Mouse (Mus musculus): ENCODE data around the gene Unk.
A peak's percentile ranks its signal among the peaks of the same experiment; 100 is the strongest.

Gene Unk

DNA sequence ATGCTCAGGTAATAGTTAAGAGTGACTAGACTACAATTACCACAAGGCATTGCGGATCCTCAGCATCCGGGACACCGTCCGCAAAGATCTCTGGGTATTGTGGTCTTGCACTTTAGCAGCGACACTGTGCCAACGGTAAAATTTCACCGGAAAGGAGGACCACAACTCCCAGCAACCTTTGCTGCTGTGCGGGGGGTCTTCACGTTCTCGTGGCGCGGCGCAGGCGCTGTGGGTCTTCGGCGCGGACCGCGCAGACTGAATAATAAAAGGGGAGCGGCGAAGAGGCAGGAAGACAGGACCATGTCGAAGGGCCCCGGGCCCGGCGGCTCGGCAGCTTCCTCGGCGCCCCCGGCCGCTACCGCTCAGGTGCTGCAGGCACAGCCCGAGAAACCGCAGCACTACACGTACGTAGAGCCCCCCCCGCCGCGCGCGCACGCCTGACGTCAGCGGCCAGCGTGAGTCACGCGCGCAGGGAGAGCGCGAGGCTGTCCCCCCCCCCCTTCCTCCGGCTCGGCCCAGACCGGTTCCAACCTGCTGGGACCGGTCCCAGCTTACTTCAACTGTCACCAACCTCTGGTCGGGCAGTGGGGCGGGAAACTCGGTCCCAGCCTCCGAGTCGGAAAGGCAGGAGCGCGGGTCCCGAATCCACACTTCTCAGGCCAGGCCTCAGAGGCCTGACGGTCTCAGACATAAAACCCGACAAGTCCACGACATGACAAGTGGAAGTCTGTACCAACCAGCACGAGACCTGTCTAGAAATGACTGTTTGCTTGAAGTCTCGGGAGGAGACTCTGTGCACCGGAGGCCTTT lies at the start of gene Unk:
Gene Unk (plus strand): TSS at position 235 of the 810 bp plus-strand sequence.
- peak; percentile 87 for DNase-seq (ENCODE audit: extremely low read depth, low read depth, low spot score)

DNA sequence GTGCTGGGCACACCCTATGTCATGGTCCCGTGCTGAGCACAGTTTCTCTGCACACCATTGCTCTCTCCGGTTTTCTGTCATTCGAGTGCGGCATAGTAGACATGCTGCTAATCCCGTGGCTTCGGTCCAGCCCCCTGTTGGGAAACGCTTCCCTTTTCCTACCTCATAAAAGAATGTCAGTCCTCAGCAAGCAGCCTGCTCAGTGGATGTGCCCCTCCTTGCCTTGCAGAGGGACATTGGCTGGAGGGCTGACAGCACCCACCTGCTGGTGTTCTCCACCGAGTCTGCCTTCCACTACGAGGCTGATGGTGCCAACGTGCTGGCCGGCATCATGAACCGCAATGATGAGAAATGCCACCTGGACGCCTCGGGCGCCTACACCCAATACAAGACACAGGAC lies 47.6 kb upstream of the Unk start:
- no peak for DNase-seq (ENCODE audit: extremely low read depth, low read depth, low spot score)

DNA sequence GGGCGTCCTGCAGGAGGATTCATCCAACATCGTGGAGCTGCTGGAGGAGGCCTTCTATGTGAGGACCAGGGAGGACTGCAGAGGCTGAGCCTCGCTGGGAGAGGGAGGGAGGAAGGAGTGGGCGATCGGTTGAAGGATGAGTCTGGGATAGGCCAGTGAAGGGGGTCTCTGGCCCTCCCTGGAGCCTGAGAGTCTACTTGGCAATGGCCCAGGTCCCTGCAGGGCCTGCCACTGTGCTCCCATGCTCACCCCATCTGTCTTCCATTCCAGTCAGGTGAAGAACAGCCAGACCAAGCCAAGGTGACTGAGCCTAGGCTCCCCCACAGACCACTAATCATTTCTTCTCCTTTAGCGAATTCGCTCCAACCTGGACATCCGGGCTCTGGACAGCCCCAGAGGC lies 46.8 kb upstream of the Unk start:
- no peak for DNase-seq (ENCODE audit: extremely low read depth, low read depth, low spot score)

DNA sequence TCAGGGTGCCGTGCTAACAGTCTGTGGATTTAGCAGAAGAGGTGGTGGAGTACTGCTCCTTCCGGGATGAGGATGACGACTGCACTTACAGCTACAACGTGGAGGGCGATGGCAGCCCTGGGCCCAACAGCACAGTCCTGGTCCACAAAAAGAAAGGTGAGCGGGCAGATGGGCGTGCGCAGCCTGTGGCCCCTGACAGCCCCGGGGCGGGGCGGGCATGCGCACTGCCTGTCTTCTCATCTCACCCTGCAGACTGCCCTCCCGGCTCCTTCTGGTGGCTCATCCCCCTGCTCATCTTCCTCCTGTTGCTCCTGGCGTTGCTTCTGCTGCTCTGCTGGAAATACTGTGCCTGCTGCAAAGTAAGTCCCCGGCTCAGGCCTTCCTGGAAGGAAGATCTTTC lies 40.4 kb upstream of the Unk start:
- DNase-seq (ENCODE audit: extremely low read depth, low read depth, low spot score): no peak

DNA sequence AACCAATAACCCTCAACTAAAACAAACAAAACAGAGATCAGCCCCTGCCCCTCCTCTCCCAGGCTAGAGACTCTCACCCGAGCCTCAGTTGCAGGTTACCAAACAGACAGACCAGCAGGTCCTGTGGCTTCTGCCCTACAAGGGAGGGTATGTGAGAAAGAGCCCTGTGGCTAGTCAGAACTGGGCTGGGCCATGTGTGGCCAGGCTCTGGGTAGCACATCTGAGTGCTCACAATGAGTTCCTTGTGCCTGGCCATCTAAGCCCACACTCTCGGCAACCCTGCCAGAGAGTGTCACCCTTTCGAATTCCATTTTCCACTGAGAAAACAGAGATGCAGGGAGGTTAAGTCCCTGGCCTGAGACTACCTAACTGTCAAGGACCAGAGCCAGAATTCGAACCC lies 38.0 kb upstream of the Unk start:
- no peak for DNase-seq (ENCODE audit: extremely low read depth, low read depth, low spot score)

DNA sequence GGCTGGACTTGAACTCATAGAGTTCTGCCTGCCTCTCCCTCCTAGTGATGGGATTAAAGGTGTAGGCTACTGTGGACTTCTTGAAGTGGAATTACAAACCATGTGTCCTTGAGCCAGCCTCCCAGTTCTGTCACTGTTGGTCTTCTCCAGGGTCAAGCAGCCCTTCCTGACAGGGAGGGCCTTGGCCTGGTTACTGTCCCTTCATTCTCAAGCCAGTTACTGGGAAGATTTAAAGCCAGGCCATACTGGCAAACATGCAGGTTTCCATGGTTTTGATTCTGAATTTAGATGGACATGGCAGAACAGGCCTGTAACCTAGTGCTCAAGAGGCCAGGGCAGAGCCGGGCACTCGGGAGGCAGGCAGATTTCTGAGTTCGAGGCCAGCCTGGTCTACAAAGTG lies 34.9 kb upstream of the Unk start:
- no peak for DNase-seq (ENCODE audit: extremely low read depth, low read depth, low spot score)

DNA sequence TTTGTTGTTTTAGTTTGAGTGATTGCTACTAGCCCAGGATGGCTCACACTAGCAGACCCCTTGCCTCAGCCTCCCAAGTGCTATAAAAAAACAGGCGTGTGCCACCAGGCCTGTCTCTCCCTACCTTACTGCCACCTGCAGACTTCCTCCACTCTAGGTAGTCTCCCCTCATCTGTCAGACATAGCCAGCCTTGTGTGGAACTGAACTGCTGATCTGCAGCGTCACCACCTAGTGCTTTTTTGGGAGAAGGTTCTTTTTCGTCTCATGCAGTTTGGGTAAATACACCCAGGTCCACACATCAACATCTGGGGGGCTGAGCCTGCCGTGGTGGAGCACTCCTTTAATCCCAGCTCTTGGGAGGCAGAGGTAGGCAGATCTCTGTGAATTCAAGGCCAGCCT lies 33.1 kb upstream of the Unk start:
- no peak for DNase-seq (ENCODE audit: extremely low read depth, low read depth, low spot score)

DNA sequence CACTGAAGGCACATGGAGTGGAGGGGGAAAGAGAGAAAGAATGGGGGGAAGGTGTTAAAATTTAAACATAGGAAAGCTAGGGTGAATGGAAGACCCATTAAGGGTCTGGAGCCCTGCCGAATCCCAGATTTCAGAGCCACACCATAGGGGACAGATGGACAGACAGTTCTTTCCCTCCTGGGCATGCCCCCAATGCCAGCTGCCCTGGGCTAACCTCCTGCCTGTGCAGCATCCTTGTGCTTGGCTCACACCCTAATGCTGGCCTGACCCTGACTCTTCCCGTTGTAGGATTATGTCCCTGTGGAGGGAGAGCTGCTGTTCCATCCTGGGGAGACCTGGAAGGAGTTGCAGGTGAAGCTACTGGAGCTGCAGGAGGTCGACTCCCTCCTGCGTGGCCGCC lies 32.5 kb upstream of the Unk start:
- DNase-seq (ENCODE audit: extremely low read depth, low read depth, low spot score): no peak

DNA sequence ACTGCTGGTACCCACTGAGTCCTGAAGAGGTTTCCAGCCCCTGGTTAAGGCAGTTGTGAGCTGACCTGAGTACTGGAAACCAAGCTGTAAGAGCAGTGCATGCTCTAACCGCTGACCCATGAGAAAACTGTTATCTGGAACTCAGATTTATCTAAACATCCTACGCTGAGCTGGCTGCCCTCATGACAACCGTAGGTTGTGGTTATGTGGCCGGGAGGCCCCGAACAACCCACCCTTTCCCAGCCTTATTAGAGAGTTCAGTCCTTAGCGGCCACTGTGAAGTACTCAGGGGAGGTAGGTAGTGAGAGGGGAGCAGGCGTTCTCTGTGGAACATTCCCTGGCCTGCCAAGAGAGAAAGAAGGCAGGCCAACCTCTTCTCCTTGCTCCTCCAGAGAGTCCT lies 31.1 kb upstream of the Unk start:
- no peak for DNase-seq (ENCODE audit: extremely low read depth, low read depth, low spot score)

DNA sequence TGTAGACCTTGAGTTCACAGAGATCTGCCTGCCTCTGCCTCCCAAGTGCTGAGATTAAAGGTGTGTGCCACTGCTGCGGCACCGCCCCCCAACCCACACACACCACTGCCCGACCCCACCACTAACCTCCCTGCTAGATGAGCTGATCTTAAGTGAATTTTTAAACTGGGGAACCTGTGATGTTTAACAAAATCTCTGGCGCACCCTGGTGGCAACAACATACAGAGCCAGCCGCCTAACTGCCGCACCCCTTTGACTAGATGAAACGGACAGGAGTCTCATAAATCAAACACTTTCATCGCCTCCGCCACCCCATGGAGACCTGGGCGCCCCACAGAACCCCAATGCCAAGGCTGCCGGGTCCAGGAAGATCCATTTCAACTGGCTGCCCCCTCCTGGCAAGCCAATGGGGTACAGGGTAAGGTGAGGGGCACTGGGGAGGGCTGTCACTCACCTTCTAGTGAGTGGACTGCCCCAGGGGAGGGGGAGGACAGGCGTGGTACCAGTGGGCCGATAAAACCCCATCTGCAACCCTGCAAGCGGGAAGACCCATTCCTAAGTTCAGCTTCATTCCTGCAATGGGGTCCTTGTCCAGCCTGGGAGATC lies 30.5 kb upstream of the Unk start:
- no peak for DNase-seq (ENCODE audit: extremely low read depth, low read depth, low spot score)

DNA sequence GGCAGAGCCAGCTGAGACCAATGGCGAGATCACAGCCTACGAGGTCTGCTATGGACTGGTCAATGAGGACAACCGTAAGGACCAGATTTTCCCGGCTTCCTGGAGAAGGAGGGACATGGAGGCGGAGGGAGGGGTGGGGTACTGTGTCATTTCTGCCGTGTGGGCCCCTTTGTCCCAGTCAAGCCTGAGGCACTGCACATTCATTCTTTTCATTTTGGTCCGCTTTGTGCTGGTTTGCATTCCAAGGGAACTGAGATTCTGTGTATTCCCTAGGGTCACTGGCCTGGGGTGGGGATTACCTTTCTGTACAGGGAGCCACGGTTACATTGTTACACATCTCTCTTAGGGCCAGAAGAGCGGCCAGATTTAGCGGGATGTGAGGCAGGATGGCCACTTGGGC lies 29.5 kb upstream of the Unk start:
- DNase-seq (ENCODE audit: extremely low read depth, low read depth, low spot score): no peak

DNA sequence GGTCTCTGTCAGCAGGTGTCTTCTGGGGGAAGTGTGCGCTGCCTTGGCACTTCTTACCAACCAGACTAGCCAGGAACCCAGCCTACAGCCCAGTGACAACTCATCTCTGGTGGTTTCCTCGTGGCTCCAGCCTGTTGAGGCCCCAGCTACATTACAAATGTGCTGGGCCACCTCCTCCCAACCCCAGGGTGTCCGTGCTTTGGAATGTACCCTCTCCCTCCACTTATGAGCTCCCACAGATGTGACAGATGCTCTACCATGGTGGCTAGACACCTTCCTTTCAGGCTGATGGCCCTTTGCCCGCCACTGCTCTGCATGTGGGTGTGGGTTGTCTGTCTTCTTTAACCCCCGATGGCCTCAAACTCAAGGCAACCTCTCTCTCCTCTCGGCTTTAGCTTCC lies 28.4 kb upstream of the Unk start:
- DNase-seq (ENCODE audit: extremely low read depth, low read depth, low spot score): no peak

DNA sequence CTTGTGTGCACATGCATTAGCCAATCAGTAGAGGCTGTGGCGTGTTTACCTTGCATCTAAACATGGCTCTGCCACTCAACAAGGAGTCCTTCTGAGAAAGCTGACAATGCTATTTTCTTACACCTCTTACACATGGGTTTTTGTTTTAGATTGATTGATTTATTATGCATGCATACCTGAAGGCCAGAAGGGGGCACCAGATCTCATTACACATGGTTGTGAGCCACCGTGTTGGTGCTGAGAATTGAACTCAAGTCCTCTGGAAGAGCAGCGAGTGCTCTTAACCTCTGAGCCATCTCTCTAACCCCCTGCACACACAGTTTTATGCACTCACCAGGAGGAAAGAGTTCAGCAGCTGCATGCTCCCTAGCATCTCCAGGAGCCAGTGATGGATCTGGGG lies 27.2 kb upstream of the Unk start:
- no peak for DNase-seq (ENCODE audit: extremely low read depth, low read depth, low spot score)

DNA sequence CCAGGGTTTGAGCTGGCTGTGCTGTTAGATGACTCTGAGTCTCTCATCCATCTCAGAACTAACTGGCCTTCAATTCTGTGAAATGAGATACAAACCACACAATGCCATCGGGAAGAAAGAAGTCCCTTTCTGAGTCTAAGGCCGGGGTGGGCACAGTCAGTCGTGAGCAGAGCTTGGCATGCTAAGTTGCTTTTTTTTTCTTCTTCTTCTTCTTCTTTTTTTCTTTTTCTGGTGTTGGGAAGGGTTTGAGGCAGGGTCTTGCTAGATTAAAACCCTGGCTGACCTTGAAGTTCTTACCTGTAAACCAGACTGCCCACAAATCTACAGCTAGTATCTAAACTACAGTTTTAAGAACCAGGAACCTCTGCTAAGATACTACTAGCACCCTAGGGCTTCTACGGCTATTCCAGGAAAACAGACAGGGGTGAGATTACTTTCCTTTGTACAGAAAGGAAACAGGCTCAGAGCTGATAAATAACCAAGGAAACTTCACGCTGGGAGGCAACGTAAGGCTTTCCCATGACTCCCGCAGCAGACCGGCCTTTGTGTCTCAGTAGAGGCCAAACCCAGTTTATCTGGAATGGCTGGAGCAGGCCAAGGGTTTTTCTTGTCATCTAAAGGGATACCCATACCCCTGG lies 25.8 kb upstream of the Unk start:
- no peak for DNase-seq (ENCODE audit: extremely low read depth, low read depth, low spot score)

DNA sequence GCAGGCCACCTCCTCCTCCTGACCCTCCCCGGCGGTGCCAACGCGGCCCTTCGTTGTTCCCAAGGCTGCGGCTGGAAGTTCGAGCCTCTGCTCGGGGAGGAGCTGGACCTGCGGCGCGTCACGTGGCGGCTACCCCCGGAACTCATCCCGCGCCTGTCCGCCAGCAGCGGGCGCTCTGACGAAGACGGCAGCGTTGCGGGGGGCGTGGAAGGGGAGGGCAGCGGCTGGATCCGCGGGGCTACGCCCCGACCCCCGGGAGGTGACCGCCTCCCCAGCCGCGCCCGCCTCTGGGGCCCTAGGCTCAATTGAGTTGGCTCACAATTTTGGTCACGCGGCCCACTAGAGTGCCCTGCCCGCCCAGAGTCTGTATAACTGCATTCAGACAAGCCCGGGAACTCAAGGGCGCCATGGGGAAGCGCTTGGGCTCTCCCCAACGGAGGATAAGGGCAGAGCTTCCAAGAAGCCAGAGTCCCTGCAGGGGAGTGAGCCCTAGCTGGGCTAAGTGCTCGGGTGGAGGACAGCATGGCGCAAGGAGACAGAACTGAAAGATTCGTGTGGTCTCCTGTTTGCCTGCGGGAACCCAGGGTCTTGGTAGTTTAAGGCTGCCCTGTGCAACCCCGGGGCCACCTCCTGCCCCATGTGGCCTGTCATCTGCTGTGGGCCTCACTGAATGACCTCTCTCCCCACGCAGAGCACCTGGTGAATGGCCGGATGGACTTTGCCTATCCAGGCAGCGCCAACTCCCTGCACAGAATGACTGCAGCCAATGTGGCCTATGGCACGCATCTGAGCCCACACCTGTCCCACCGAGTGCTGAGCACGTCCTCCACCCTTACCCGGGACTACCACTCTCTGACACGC lies 25.1 kb upstream of the Unk start:
- no peak for DNase-seq (ENCODE audit: extremely low read depth, low read depth, low spot score)

DNA sequence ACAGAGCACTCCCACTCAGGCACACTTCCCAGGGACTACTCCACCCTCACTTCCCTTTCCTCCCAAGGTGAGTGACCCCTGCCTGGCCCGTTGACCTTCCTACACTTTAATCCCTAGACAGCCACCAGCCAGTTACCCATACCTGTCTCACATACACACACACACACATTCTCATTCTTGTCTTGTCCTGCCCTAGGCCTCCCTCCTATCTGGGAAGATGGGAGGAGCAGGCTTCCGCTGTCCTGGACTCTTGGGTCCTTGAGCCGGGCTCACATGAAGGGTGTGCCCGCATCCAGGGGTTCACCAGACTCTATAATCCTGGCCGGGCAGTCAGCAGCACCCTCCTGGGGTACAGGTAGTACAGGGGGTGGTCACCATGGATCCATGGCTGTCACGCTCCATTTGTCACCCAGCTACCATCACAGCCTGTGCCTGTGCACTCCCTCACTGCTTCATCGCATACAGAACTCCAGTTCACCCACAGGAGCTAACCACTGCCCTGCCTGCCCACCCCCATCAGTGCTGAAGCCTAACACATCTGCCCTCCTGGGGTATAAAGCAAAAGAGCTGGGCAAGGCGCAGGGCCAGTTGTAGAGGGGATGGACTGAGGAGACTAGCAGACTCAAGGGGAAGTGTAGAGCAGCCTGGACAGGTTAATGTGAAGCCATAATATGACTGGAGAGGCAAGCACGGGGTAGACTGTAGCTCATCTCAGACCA lies 24.3 kb upstream of the Unk start:
- no peak for DNase-seq (ENCODE audit: extremely low read depth, low read depth, low spot score)

DNA sequence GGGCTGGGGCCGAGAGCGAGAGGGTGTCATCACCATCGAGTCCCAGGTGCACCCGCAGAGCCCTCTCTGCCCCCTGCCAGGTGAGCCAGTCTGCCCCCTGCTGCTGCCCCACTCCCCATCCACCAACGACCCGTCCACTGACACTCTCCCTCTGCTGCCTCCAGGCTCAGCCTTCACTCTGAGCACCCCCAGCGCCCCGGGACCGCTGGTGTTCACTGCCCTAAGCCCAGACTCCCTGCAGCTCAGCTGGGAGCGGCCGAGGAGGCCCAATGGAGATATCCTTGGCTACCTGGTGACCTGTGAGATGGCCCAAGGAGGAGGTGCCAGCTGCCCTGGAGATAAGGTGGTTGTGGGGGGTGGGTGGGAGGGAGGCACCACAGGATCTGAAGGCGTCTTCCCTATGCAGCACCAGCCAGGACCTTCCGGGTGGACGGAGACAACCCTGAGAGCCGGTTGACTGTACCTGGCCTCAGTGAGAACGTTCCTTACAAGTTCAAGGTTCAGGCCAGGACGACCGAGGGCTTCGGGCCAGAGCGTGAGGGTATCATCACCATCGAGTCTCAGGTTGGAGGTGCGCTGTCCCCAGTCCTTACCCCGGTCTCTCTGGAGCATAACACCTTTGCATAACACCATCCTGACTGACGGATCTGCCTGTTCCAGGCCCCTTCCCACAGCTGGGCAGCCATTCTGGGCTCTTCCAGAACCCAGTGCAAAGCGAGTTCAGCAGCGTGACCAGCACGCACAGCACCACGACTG lies 22.8 kb upstream of the Unk start:
- DNase-seq (ENCODE audit: extremely low read depth, low read depth, low spot score): no peak

DNA sequence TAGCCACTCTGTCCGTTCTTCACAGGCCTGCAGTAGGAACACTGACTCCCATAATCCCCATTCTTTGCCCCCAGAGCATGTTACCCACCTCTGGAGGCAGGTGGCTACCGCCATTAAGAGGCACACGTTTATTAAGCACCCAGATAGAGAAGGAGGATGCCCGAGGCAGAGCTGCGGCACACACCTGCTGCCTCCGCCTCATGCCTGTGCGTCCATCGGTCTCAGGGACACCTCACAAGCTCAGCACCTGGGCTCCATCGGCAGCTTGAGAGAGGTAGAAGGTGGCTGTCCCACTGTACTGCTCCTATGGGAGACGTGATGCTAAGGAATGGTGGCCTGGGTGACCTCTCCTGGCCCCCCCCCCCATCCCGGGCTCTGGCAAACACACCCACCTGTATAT lies 21.7 kb upstream of the Unk start:
- no peak for DNase-seq (ENCODE audit: extremely low read depth, low read depth, low spot score)

DNA sequence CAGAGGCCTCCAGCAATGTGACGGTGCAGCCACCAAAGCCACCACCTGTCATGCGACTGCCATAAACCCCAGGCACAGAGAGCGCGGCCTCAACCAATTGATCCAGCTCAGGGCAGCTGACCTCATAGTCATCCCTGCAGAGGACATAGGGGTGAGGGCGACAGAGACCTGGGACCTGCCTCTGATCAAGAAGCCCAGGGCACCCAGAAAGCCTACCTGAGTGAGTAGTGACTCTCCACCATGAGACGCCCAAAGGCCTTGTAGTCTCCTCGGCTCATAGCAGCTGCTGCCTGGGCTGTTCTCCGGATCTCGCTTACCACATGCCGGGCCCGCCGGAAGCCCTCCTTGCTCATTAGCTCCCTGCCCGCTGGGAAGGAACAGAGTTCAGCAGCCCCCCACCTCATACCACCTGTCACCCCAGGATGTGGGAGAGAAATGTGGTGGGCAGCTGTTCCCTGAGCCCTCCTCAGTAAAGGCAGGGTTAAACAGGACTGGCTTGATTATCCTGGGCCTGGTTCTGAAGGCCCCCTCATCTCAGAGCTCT lies 21.2 kb upstream of the Unk start:
- no peak for DNase-seq (ENCODE audit: extremely low read depth, low read depth, low spot score)

DNA sequence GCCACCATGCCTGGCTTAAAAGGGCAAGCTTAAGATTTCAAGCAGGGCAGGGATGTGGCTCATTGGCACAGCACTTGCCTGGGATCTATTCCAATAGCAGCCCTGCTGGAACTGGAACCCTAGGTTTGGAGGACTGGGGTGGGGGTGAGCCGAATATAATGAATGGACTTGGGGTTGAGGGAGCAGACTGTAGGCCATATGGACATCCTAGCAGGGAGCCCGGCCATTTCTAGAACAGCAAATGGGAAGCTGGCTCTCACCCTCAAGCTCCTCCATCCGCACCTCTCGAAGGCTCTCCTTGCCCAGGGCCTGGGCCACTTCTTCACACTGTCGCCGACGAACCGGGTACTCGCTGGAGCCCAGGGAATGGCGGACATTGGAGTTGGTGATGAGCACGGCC lies 20.5 kb upstream of the Unk start:
- no peak for DNase-seq (ENCODE audit: extremely low read depth, low read depth, low spot score)

Measured in fat pad, adult 2 months (tissue).